Mouse (Mus musculus): ENCODE results near the gene Olfr771.
"Not testable (repeated sequence)": the region's sequence is repeated elsewhere in the genome, so short reads cannot be mapped to it uniquely, and the experiment has no call there.

- not testable (repeated sequence) for TF ChIP-seq POLR2A (IDR thresholded peaks at IDR 0.05; ENCODE audit: insufficient read depth, low read length); CTCF (IDR thresholded peaks at IDR 0.05; ENCODE audit: low read depth, low read length)
Observed at GRCm38 (mm10) chr10:129177821-129178220, 13.3 kb upstream of the Olfr771 start, which contains the start of gene Olfr772.

All from ES-Bruce4 (cell line).